ENCODE assay signal across 28 mouse cellular contexts in genomic region chr11:88257700-88258099, GRCm38 (mm10). TPM values are rescaled to one million over a fixed set of nuclear protein-coding genes. Genes with fewer than 3 reads are reported as not detected.
A peak's percentile ranks its signal among the peaks of the same experiment; 100 is the strongest.
DNase-seq lines count a peak whose midpoint lies in the region; ATAC-seq and TF ChIP-seq lines count a peak whose summit lies in the region.
"Had no signal": no experiment of that assay in that cellular context is flagged by ENCODE, and none has a peak within 500 bp of the region (broad histone marks: within the 10 kb centered on the region; RNA-seq: fewer than 3 reads in every experiment).

No protein-coding gene starts in this region.

- peaks cover 25% of the 10 kb centered on the region for H3K9me3 ChIP-seq in midbrain, embryonic 10.5 days (replicated peaks)
- H3K9me3 ChIP-seq in midbrain, embryonic 14.5 days (ENCODE audit: control insufficient read depth, low read length) = no peaks in the 10 kb centered on the region
- H3K9me3 ChIP-seq in ES-E14 (ENCODE audit: control insufficient read depth, insufficient read depth, low read depth, low read length) = no peaks in the 10 kb centered on the region
- no peaks in the 10 kb centered on the region for H3K9me3 ChIP-seq in midbrain, embryonic 15.5 days
- H3K9me3 ChIP-seq: embryonic facial prominence, embryonic 15.5 days had no signal

- H3K9ac ChIP-seq in midbrain, embryonic 14.5 days (replicated peaks; ENCODE audit: low read length) = no peak overlapping the region
- H3K9ac ChIP-seq in ES-E14 (ENCODE audit: insufficient read depth, low read depth, low read length, poor library complexity, severe bottlenecking) = no peak overlapping the region
- H3K9ac ChIP-seq in midbrain, embryonic 15.5 days = no peak overlapping the region
- H3K9ac ChIP-seq: embryonic facial prominence, embryonic 13.5 days; embryonic facial prominence, embryonic 15.5 days; forebrain, embryonic 12.5 days had no signal

- H3K4me3 ChIP-seq in midbrain, embryonic 10.5 days = no peak overlapping the region
- no peak overlapping the region for H3K4me3 ChIP-seq in midbrain, embryonic 14.5 days (replicated peaks; ENCODE audit: low read depth, low read length)
- no peak overlapping the region for H3K4me3 ChIP-seq in ES-E14 (ENCODE audit: insufficient read depth in 1 of 2, low read depth in 1 of 2, low read length in 2 of 2, poor library complexity in 1 of 2, severe bottlenecking in 1 of 2)
- no peak overlapping the region for H3K4me3 ChIP-seq in midbrain, embryonic 15.5 days
- H3K4me3 ChIP-seq: embryonic facial prominence, embryonic 13.5 days; embryonic facial prominence, embryonic 15.5 days; erythroblast, embryonic 14.5 days; forebrain, embryonic 10.5 days; forebrain, embryonic 12.5 days had no signal

- peaks cover 30% of the 10 kb centered on the region for H3K36me3 ChIP-seq in midbrain, embryonic 10.5 days
- no peaks in the 10 kb centered on the region for H3K36me3 ChIP-seq in midbrain, embryonic 14.5 days (ENCODE audit: control insufficient read depth, insufficient read depth, low read length)
- H3K36me3 ChIP-seq in ES-E14 (ENCODE audit: control insufficient read depth, insufficient read depth, low read length, poor library complexity, severe bottlenecking) = no peaks in the 10 kb centered on the region
- no peaks in the 10 kb centered on the region for H3K36me3 ChIP-seq in midbrain, embryonic 15.5 days (replicated peaks)
- H3K36me3 ChIP-seq: embryonic facial prominence, embryonic 13.5 days; embryonic facial prominence, embryonic 15.5 days; forebrain, embryonic 10.5 days; forebrain, embryonic 12.5 days had no signal

- H3K4me2 ChIP-seq in midbrain, embryonic 14.5 days (ENCODE audit: low read length) = no peak overlapping the region
- no peak overlapping the region for H3K4me2 ChIP-seq in midbrain, embryonic 15.5 days
- H3K4me2 ChIP-seq: embryonic facial prominence, embryonic 13.5 days; embryonic facial prominence, embryonic 15.5 days; forebrain, embryonic 12.5 days had no signal

- peaks cover 8% of the 10 kb centered on the region; the same call in 1 of the 2 replicates for H3K27me3 ChIP-seq in midbrain, embryonic 10.5 days (ENCODE audit: low read depth, poor library complexity, severe bottlenecking)
- H3K27me3 ChIP-seq in midbrain, embryonic 14.5 days (ENCODE audit: control insufficient read depth, insufficient read depth, low read length) = no peaks in the 10 kb centered on the region
- no peaks in the 10 kb centered on the region for H3K27me3 ChIP-seq in midbrain, embryonic 15.5 days (replicated peaks)
- H3K27me3 ChIP-seq: embryonic facial prominence, embryonic 13.5 days; embryonic facial prominence, embryonic 15.5 days; Patski had no signal

- peaks cover 43% of the 10 kb centered on the region for H3K4me1 ChIP-seq in midbrain, embryonic 10.5 days
- H3K4me1 ChIP-seq in midbrain, embryonic 14.5 days (ENCODE audit: control insufficient read depth, insufficient read depth, low read length) = peaks cover 22% of the 10 kb centered on the region
- peaks cover 0 to 2% of the 10 kb centered on the region in 2 experiments; a peak in 1 of 4 replicates for H3K4me1 ChIP-seq in ES-E14 (ENCODE audit: control insufficient read depth in 2 of 2, insufficient read depth in 2 of 2, low read length in 2 of 2, poor library complexity in 1 of 2)
- peaks cover 16% of the 10 kb centered on the region for H3K4me1 ChIP-seq in midbrain, embryonic 15.5 days

- in situ Hi-C loops in ES-E14 (cut with MboI; ENCODE audit: low sequenced_read_pairs in 2 of 2, unreplicated experiment in 2 of 2) = no loop called here

- DNase-seq in midbrain, embryonic 10.5 days (ENCODE audit: low spot score) = no peak
- no peak for DNase-seq in midbrain, embryonic 14.5 days
- DNase-seq in ES-E14 (ENCODE audit: low read depth, low spot score) = no peak
- DNase-seq in spleen, postnatal 4 days (ENCODE audit: low spot score in 2 of 2) = no peak
- DNase-seq: adrenal gland, adult 8-10 months; adrenal gland, postnatal 25 days; cerebellum, adult 11 months; cerebellum, adult 18-20 months; cerebellum, adult 8-10 months; cerebellum, adult 9-11 months; cerebellum, postnatal 14 days; cerebellum, postnatal 36 days; embryo, embryonic 11 days had no signal

- no peak for ATAC-seq in midbrain, embryonic 14.5 days (ENCODE audit: low FRiP score, low TSS enrichment)
- ATAC-seq in midbrain, embryonic 15.5 days (replicated peaks) = no peak
- ATAC-seq: activated CD4-positive, CD25-positive, alpha-beta regulatory T cell, adult 4 months; forebrain, embryonic 14.5 days; forebrain, embryonic 16.5 days; Patski had no signal

- peak overlapping the region; percentile 19; the same call in 1 of the 2 replicates for H3K27ac ChIP-seq in midbrain, embryonic 10.5 days (replicated peaks)
- no peak overlapping the region for H3K27ac ChIP-seq in midbrain, embryonic 14.5 days (replicated peaks; ENCODE audit: low read depth, low read length)
- no peak overlapping the region for H3K27ac ChIP-seq in ES-E14 (ENCODE audit: insufficient read depth, low read depth, low read length, poor library complexity, severe bottlenecking)
- no peak overlapping the region for H3K27ac ChIP-seq in midbrain, embryonic 15.5 days
- H3K27ac ChIP-seq: embryonic facial prominence, embryonic 13.5 days; embryonic facial prominence, embryonic 15.5 days; forebrain, embryonic 10.5 days; forebrain, embryonic 12.5 days had no signal

- WGBS in midbrain, embryonic 10.5 days = 92% methylated on average over 4 of the region's 4 CpGs
- WGBS in midbrain, embryonic 14.5 days = 86% methylated on average over 4 of the region's 4 CpGs
- WGBS in midbrain, embryonic 15.5 days = 85% methylated on average over 4 of the region's 4 CpGs

TF ChIP-seq in ES-E14, 5 proteins besides CTCF, POLR2A, EP300 and RAD21:
- no peak for TF ChIP-seq MAFK (IDR thresholded peaks at IDR 0.05; ENCODE audit: insufficient read depth, low read depth, low read length)
- peak; percentile 94 for TF ChIP-seq ZNF384 (IDR thresholded peaks at IDR 0.05; ENCODE audit: low read depth, low read length)
- TF ChIP-seq HCFC1 (IDR thresholded peaks at IDR 0.05; ENCODE audit: borderline replicate concordance, insufficient read depth, low read length) = no peak
- no peak for TF ChIP-seq CHD2 (IDR thresholded peaks at IDR 0.05; ENCODE audit: low read depth, low read length)
- no peak for TF ChIP-seq ZC3H11A (IDR thresholded peaks at IDR 0.05; ENCODE audit: borderline replicate concordance, low read depth, low read length)

RNA-seq across cellular contexts. Expression of gene Ccdc182, which starts 36.2 kb away (rescaled TPM):
- polyA plus RNA-seq in midbrain, embryonic 10.5 days (2016; fragmentation: Nextera tagmentation; extraction: Ambion mirVana) = 4.7 and 6.0 TPM in 2 replicates
- 0.30 and 0.59 TPM in 2 replicates for polyA plus RNA-seq in midbrain, embryonic 14.5 days (2014; fragmentation: Nextera tagmentation; extraction: Ambion mirVana)
- 0.37 TPM in 1 of 2 replicates, not detected in the other for total RNA-seq in ES-E14 (2012; rRNA removed)
- 0.23 TPM in 2 replicates for polyA plus RNA-seq in midbrain, embryonic 15.5 days (2015; fragmentation: Nextera tagmentation; extraction: Ambion mirVana)
- total RNA-seq: adrenal gland, adult 18-20 months; adrenal gland, postnatal 25 days; adrenal gland, postnatal 4 days; common myeloid progenitor, adult 5-6 weeks had no signal
- polyA plus RNA-seq: activated CD4-positive, CD25-positive, alpha-beta regulatory T cell, adult 4 months; C2C12; embryonic facial prominence, embryonic 15.5 days; erythroblast, embryonic 14.5 days; forebrain, embryonic 16.5 days; frontal cortex, adult 2 months; Patski had no signal

RNA-seq across cellular contexts. Expression of gene Mrps23, which starts 53.5 kb away (rescaled TPM):
- 70.6 and 78.8 TPM in 2 replicates for polyA plus RNA-seq in midbrain, embryonic 10.5 days (2016; fragmentation: Nextera tagmentation; extraction: Ambion mirVana)
- 67.9 and 70.0 TPM in 2 replicates for polyA plus RNA-seq in midbrain, embryonic 14.5 days (2014; fragmentation: Nextera tagmentation; extraction: Ambion mirVana)
- total RNA-seq in ES-E14 (2012; rRNA removed) = 94.7 and 139 TPM in 2 replicates
- 60.6 and 62.4 TPM in 2 replicates for polyA plus RNA-seq in midbrain, embryonic 15.5 days (2015; fragmentation: Nextera tagmentation; extraction: Ambion mirVana)
